Mouse (Mus musculus): Measurements from ENCODE around the gene Dysf. TPM values are rescaled to one million over a fixed set of nuclear protein-coding genes. Genes with fewer than 3 reads are reported as not detected.
"Not testable (repeated sequence)": the region's sequence is repeated elsewhere in the genome, so short reads cannot be mapped to it uniquely, and the experiment has no call there.

Gene Dysf
- polyA plus RNA-seq, 1 experiment from 2014 or later: 5.7 TPM

- H3K4me3 ChIP-seq (ENCODE audit: low read length): no peak overlapping the region
- H3K36me3 ChIP-seq (ENCODE audit: control insufficient read depth, insufficient read depth, low read length): no peaks in the 10 kb centered on the region
- no peak overlapping the region for H3K4me2 ChIP-seq (ENCODE audit: low read depth, low read length)
- 85% methylated on average over 7 of the region's 7 CpGs for WGBS
- H3K9ac ChIP-seq (ENCODE audit: low read depth, low read length): no peak overlapping the region
- no peaks in the 10 kb centered on the region for H3K9me3 ChIP-seq (ENCODE audit: control insufficient read depth, low read length)
- peaks cover 9% of the 10 kb centered on the region for H3K4me1 ChIP-seq (ENCODE audit: control insufficient read depth, insufficient read depth, low read length)
- no peak overlapping the region for H3K27ac ChIP-seq (ENCODE audit: low read length)
- ATAC-seq: no peak
- H3K27me3 ChIP-seq (replicated peaks; ENCODE audit: control insufficient read depth, insufficient read depth, low read length): peaks cover 6% of the 10 kb centered on the region; the same call in 1 of the 2 replicates
Measured at GRCm38 (mm10) chr6:84016851-84017250, 8.5 kb downstream of the Dysf start.

GRCm38 (mm10) chr6:84017392-84017791 lies 9.0 kb downstream of the Dysf start:
- Histone ChIP-seq H3K4me2 (ENCODE audit: low read depth, low read length) (no peak overlapping the region), H3K27me3 (replicated peaks; ENCODE audit: control insufficient read depth, insufficient read depth, low read length) (peaks cover 6% of the 10 kb centered on the region; the same call in 1 of the 2 replicates), H3K9me3 (ENCODE audit: control insufficient read depth, low read length) (no peaks in the 10 kb centered on the region), H3K4me1 (ENCODE audit: control insufficient read depth, insufficient read depth, low read length) (peaks cover 9% of the 10 kb centered on the region), H3K9ac (ENCODE audit: low read depth, low read length) (no peak overlapping the region), H3K27ac (ENCODE audit: low read length) (no peak overlapping the region), H3K36me3 (ENCODE audit: control insufficient read depth, insufficient read depth, low read length) (no peaks in the 10 kb centered on the region), H3K4me3 (ENCODE audit: low read length) (no peak overlapping the region)
- ATAC-seq: no peak
- 54% methylated on average over 3 of the region's 3 CpGs for WGBS

GRCm38 (mm10) chr6:84018906-84019550 lies 10.6 kb downstream of the Dysf start:
- H3K9ac ChIP-seq (ENCODE audit: low read depth, low read length): peak overlapping the region; percentile 59
- ATAC-seq: peak; percentile 83
- no peaks in the 10 kb centered on the region for H3K9me3 ChIP-seq (ENCODE audit: control insufficient read depth, low read length)
- peaks cover 6% of the 10 kb centered on the region; the same call in 1 of the 2 replicates for H3K27me3 ChIP-seq (replicated peaks; ENCODE audit: control insufficient read depth, insufficient read depth, low read length)
- H3K4me2 ChIP-seq (ENCODE audit: low read depth, low read length): peak overlapping the region; percentile 78
- H3K4me1 ChIP-seq (ENCODE audit: control insufficient read depth, insufficient read depth, low read length): peaks cover 9% of the 10 kb centered on the region
- H3K36me3 ChIP-seq (ENCODE audit: control insufficient read depth, insufficient read depth, low read length): no peaks in the 10 kb centered on the region
- 4% methylated on average over 28 of the region's 28 CpGs for WGBS
- H3K4me3 ChIP-seq (ENCODE audit: low read length): peak overlapping the region; percentile 48
- no peak overlapping the region for H3K27ac ChIP-seq (ENCODE audit: low read length)

GRCm38 (mm10) chr6:84020002-84020401 lies 11.6 kb downstream of the Dysf start:
- Histone ChIP-seq H3K4me1 (ENCODE audit: control insufficient read depth, insufficient read depth, low read length) (peaks cover 9% of the 10 kb centered on the region), H3K4me3 (ENCODE audit: low read length) (peak overlapping the region; percentile 3; the same call in 1 of the 2 replicates), H3K27me3 (replicated peaks; ENCODE audit: control insufficient read depth, insufficient read depth, low read length) (peaks cover 6% of the 10 kb centered on the region; the same call in 1 of the 2 replicates), H3K27ac (ENCODE audit: low read length) (no peak overlapping the region), H3K4me2 (ENCODE audit: low read depth, low read length) (no peak overlapping the region), H3K9ac (ENCODE audit: low read depth, low read length) (no peak overlapping the region), H3K36me3 (ENCODE audit: control insufficient read depth, insufficient read depth, low read length) (no peaks in the 10 kb centered on the region), H3K9me3 (ENCODE audit: control insufficient read depth, low read length) (no peaks in the 10 kb centered on the region)
- ATAC-seq: no peak
- WGBS: 73% methylated on average over 4 of the region's 4 CpGs

GRCm38 (mm10) chr6:84021990-84022389 lies 13.6 kb downstream of the Dysf start:
- ATAC-seq: no peak
- Histone ChIP-seq H3K4me2 (ENCODE audit: low read depth, low read length) (no peak overlapping the region), H3K9ac (ENCODE audit: low read depth, low read length) (no peak overlapping the region), H3K36me3 (ENCODE audit: control insufficient read depth, insufficient read depth, low read length) (no peaks in the 10 kb centered on the region), H3K27ac (ENCODE audit: low read length) (no peak overlapping the region), H3K4me1 (ENCODE audit: control insufficient read depth, insufficient read depth, low read length) (peaks cover 9% of the 10 kb centered on the region), H3K9me3 (ENCODE audit: control insufficient read depth, low read length) (no peaks in the 10 kb centered on the region), H3K4me3 (ENCODE audit: low read length) (no peak overlapping the region), H3K27me3 (replicated peaks; ENCODE audit: control insufficient read depth, insufficient read depth, low read length) (peaks cover 6% of the 10 kb centered on the region; the same call in 1 of the 2 replicates)
- 52% methylated on average over 3 of the region's 3 CpGs for WGBS

- H3K27ac ChIP-seq (ENCODE audit: low read length): no peak overlapping the region
- no peaks in the 10 kb centered on the region for H3K36me3 ChIP-seq (ENCODE audit: control insufficient read depth, insufficient read depth, low read length)
- no peaks in the 10 kb centered on the region for H3K27me3 ChIP-seq (replicated peaks; ENCODE audit: control insufficient read depth, insufficient read depth, low read length)
- no peak overlapping the region for H3K4me2 ChIP-seq (ENCODE audit: low read depth, low read length)
- H3K9me3 ChIP-seq (ENCODE audit: control insufficient read depth, low read length): no peaks in the 10 kb centered on the region
- WGBS: 85% methylated on average over 3 of the region's 3 CpGs
- no peak overlapping the region for H3K4me3 ChIP-seq (ENCODE audit: low read length)
- no peak overlapping the region for H3K9ac ChIP-seq (ENCODE audit: low read depth, low read length)
- H3K4me1 ChIP-seq (ENCODE audit: control insufficient read depth, insufficient read depth, low read length): no peaks in the 10 kb centered on the region
- no peak for ATAC-seq
Measured at GRCm38 (mm10) chr6:84025636-84026035, 17.2 kb downstream of the Dysf start.

- no peak overlapping the region for H3K4me2 ChIP-seq (ENCODE audit: low read depth, low read length)
- no peaks in the 10 kb centered on the region for H3K27me3 ChIP-seq (replicated peaks; ENCODE audit: control insufficient read depth, insufficient read depth, low read length)
- H3K4me1 ChIP-seq (ENCODE audit: control insufficient read depth, insufficient read depth, low read length): no peaks in the 10 kb centered on the region
- no peaks in the 10 kb centered on the region for H3K9me3 ChIP-seq (ENCODE audit: control insufficient read depth, low read length)
- no peak overlapping the region for H3K9ac ChIP-seq (ENCODE audit: low read depth, low read length)
- no peak for ATAC-seq
- H3K36me3 ChIP-seq (ENCODE audit: control insufficient read depth, insufficient read depth, low read length): no peaks in the 10 kb centered on the region
- H3K27ac ChIP-seq (ENCODE audit: low read length): no peak overlapping the region
- H3K4me3 ChIP-seq (ENCODE audit: low read length): no peak overlapping the region
Measured at GRCm38 (mm10) chr6:84028791-84029190, 20.4 kb downstream of the Dysf start.

- no peak overlapping the region for H3K4me3 ChIP-seq (ENCODE audit: low read length)
- H3K9ac ChIP-seq (ENCODE audit: low read depth, low read length): no peak overlapping the region
- H3K27ac ChIP-seq (ENCODE audit: low read length): no peak overlapping the region
- 86% methylated on average over 7 of the region's 7 CpGs for WGBS
- no peaks in the 10 kb centered on the region for H3K4me1 ChIP-seq (ENCODE audit: control insufficient read depth, insufficient read depth, low read length)
- no peaks in the 10 kb centered on the region for H3K27me3 ChIP-seq (replicated peaks; ENCODE audit: control insufficient read depth, insufficient read depth, low read length)
- no peaks in the 10 kb centered on the region for H3K9me3 ChIP-seq (ENCODE audit: control insufficient read depth, low read length)
- no peaks in the 10 kb centered on the region for H3K36me3 ChIP-seq (ENCODE audit: control insufficient read depth, insufficient read depth, low read length)
- H3K4me2 ChIP-seq (ENCODE audit: low read depth, low read length): no peak overlapping the region
- ATAC-seq: no peak
Measured at GRCm38 (mm10) chr6:84029775-84030174, 21.4 kb downstream of the Dysf start.

GRCm38 (mm10) chr6:84032516-84032915 lies 24.1 kb downstream of the Dysf start:
- WGBS: 56% methylated on average over 5 of the region's 5 CpGs
- H3K36me3 ChIP-seq (ENCODE audit: control insufficient read depth, insufficient read depth, low read length); H3K4me1 ChIP-seq (ENCODE audit: control insufficient read depth, insufficient read depth, low read length); H3K27ac ChIP-seq (ENCODE audit: low read length); H3K4me3 ChIP-seq (ENCODE audit: low read length); H3K9ac ChIP-seq (ENCODE audit: low read depth, low read length); ATAC-seq; H3K4me2 ChIP-seq (ENCODE audit: low read depth, low read length); H3K9me3 ChIP-seq (ENCODE audit: control insufficient read depth, low read length); H3K27me3 ChIP-seq (replicated peaks; ENCODE audit: control insufficient read depth, insufficient read depth, low read length): not testable (repeated sequence)

All from intestine, embryonic 16.5 days (tissue).